Mouse (Mus musculus) layer of hippocampus, adult 18-20 months (tissue): ENCODE results near the gene D10Jhu81e. TPM values are rescaled to one million over a fixed set of nuclear protein-coding genes. Genes with fewer than 3 reads are reported as not detected.
"Not testable (repeated sequence)": the region's sequence is repeated elsewhere in the genome, so short reads cannot be mapped to it uniquely, and the experiment has no call there.

Experiments used
- DNase-seq, 2 experiments: peaks; one replicate each; pipeline ENCODE4 v3.0.0; 2022; ENCODE audit warnings: low spot score in 2 of 2
- long read RNA-seq: library from polyadenylated mRNA; stranded (forward); transcript quantifications from one replicate; pipeline ENCODE4 v2.0.0, GENCODE M21; 2021
- total RNA-seq, 2 experiments: library from RNA; stranded (reverse); gene quantifications; 2 replicates each; pipeline ENCODE4 v1.2.3; 2021

Gene D10Jhu81e
- 100 to 1,000 TPM; 129 to 132 TPM for total RNA-seq
- long read RNA-seq, partial matches to known transcripts = 0 of 6 reads
- long read RNA-seq, other reads (novel, unspliced or antisense) = 3 of 6 reads

GRCm38 (mm10) chr10:78169281-78170042 is at the start of gene D10Jhu81e:
TSS of gene D10Jhu81e (minus strand) at chr10:78169782.
- DNase-seq = peak; percentile 98 to 99

DNA sequence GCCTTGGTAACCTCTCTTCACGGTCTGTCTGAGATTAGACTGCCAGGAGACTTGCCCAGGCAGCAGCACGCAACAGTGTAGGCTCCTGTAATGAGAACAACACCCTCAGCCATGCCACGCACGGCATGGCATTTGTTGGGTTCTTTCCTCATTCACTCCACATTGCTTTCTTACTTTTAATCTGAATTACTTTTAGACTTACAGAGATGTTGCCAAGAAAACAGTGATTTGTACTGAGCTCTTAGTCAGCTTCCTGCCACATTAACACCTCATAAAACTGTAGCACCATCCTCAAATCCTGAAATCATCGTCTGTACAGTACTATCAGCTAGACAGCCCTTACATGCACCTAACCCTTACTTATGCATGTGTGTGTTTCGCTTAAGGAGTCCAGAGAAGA is 49.0 kb upstream of the D10Jhu81e start:
- no peak for DNase-seq

GRCm38 (mm10) chr10:78216376-78217083 is 46.9 kb upstream of the D10Jhu81e start:
- no peak for DNase-seq

DNA sequence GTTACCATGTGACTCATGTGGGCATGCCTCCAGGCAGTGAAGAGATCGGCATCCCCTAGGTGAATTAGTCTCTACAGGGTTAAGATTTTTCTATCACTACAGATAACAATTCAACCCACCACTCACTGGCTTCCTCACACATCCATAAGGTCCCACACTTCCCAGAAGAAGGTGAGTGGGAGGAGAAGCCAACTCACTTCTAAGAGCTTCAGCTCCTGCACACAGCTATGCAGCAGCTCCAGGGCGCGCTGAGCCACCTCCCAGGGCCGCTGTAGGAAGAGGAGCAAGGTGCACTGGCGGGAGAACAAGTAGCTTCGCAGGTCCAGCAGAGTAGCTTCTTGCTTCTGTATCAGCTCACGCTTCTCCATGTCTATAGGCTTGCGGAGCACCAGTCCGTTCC is 44.8 kb upstream of the D10Jhu81e start:
- DNase-seq = no peak

- no peak for DNase-seq
Measured at GRCm38 (mm10) chr10:78211311-78211710, 41.7 kb upstream of the D10Jhu81e start.

DNA sequence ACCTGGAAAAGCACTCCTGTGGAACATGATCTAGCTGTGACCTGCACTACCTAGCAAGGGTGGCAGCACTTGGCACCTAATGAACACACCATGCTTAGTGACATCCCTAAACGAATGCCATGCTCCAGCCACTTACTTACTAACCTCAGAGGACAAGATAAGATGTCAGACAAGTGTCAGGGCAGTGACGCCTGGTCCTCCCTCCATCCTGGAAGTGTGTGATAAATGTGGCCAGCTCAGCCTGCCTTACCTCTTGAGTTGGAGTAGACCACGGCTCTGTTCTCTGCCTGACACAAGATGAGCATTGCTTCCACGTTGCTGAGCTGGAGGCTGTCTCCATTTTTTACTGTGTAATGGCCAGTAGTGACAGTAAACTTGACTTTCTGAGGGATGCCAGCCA is 31.6 kb upstream of the D10Jhu81e start:
- no peak for DNase-seq

DNA sequence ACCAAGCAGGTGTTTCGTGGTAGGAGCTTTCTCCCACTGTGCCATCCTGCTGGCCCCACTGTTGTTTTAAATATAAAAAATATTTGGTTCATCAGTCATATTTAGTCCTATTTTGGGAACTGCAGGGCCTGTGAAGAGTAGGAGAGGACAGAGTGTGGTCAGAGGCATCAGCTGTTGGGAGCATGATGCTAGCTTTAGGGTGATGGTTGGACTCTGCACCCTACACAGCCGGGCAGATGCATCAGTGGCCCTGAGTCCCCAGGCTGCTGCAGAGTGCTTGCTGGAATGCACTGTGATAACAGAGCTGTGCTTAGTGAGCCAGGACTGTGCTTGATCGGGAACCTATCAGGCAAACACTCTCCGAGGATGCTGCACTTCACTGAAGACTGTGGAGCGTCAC is 23.4 kb upstream of the D10Jhu81e start:
- DNase-seq = no peak

DNA sequence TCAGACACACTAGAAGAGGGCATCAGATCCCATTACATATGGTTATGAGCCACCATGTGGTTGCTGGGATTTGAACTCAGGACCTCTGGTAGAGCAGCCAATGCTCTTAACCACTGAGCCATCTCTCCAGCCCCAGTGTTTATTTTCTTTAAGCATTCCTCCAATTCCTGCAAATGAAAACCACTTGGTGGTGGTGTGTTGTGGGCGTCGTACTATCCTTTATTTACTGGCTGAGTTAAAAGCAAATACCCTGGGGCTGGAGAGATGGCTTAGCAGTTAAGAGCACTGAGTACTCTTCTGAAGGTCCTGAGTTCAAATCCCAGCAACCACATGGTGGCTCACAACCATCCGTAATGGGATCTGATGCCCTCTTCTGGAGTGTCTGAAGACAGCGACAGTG is 16.5 kb upstream of the D10Jhu81e start:
- DNase-seq = not testable (repeated sequence)

DNA sequence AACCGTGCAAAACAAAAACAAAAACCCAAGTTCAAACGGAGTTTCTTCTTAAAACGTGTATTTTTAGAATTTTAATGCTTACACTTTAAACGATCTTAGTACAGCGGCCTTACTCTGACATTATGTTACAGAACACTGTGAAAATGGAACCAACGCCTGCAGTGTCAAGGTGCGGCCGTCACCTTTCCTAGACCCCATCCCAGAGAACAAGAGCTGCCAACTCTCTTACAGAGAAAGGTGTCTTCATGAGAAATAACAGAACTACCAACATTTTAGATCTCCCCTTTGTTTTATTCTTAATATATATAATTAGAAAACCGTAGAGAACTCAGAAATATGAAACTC is 15.8 kb upstream of the D10Jhu81e start:
- DNase-seq = no peak

DNA sequence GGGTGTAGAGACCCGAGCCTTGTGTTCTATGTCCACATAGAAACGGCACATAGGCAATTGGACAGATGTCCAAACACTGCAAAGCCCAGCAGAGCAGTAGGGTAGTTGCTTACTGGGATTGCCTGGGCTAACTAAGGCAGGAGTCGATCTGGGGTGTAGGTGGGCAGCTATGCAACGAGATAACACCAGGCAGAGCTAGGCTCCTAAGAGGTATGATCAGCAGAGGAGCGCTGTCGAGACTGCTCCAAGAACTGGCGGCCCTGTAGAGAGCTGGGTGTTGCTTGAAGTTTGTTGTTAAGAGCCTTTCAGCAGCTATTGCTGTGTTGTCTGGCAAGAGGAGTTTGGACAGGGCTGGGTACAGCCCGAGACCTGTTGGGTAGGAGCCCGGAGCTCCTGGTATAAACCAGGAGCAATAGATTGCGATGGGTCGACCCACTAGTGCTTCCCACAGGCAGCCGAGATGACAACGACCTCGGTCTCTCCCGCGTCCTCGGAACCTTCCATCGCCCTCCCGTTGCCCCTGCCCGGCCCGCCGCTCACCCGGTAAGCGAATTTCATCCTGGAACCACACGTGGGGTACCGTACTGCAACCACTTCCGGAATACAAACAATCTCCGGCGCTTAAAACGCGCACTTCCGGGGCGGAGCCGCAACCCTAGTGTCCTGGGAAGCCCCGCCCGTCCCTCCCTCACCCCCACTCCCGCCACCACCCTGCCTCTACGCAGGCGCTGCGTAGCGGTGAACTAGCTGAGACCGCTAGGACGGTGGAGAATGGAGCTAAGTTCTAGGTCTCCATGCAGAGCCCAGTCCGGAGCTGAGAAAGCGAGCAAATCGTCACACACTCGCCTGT is 15.2 kb upstream of the D10Jhu81e start, which contains the start of gene Pwp2:
Gene Pwp2 (minus strand): TSS at position 619 of the 850 bp plus-strand sequence.
- DNase-seq = peak; percentile 81 to 94

- no peak for DNase-seq
Measured at GRCm38 (mm10) chr10:78183577-78183976, 14.0 kb upstream of the D10Jhu81e start.

DNA sequence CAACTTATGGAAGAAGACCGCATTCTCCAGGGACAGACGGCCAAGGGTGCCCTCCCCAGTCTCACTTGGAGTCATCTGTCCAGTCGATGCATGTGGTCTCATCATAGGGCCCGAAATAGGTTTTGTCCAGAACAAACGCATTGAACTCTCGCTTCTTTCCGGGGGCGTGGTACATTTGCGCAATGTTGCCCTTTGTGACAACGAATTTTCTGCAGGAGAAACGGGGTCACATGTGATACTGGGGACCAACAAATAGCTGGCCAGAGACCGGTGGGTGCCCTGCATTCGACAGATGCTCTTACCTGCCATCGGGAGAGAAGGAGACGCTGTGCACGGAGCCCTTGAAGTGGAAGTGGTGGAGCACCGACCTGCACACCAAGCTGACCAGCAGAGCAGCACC is 12.7 kb upstream of the D10Jhu81e start:
- DNase-seq = no peak

- DNase-seq = no peak
Measured at GRCm38 (mm10) chr10:78174474-78174873, 4.9 kb upstream of the D10Jhu81e start.

DNA sequence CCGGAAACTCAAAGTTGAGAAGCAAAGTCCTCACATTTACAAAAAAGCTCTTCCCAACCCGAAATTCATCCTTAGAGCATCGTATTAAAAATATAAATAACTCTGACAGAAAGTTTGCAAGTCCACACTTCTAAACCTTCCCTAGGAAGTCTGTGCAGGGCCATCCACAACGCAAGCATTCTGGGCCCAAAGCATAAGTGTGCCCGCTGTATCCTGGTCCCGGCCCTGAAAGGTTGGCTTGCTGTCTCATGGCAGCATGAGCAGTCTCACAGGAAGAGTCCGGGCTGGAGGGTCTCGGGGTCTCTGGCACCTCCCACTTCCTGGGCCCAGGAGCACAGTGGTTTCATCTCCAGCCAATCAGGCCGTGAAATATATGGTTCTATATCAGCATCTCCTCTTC is 2.0 kb upstream of the D10Jhu81e start:
- DNase-seq = no peak

- no peak for DNase-seq
Measured at GRCm38 (mm10) chr10:78171057-78171456, 1.5 kb upstream of the D10Jhu81e start.

GRCm38 (mm10) chr10:78170445-78170844 is 863 bp upstream of the D10Jhu81e start:
- no peak for DNase-seq

DNA sequence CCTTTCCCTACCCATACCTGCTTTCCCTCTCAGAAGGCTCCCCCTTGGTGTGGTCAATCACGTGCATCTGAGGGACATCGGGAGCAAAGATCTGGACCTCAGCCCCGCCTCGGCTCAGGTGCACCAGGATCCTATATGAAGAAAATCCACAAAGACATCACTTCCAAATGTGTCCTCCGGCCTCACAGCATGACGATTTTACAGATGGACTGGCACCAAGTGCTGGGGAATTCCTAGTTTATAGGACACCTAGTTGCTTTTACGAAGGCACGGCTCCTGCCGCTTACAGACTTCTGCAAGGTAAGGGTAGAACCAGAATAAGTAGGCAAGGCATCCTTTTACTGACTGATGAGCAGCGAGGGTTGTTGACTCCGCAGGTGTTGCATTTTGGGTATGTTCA is 790 bp downstream of the D10Jhu81e start:
- no peak for DNase-seq

GRCm38 (mm10) chr10:78167775-78168174 is 1.8 kb downstream of the D10Jhu81e start:
- DNase-seq = no peak

DNA sequence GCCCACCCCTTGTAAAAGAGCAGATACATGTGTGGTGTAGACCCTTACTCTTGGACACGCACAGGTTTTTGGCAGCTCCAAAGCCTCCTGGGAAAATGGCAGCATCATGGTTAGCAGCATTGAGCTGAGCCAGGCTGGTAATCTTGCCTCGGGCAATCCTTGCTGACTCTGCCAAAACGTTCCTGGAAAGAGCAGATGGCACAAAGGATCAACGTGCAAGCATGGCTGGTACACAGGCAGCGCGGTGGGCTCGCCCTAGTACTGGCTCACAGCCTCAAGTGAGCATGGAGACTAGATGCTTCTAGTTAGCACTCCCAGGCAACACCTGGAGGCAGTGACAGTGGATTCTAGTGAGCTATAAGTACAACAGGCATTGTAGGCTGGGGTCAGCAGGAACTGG is 2.2 kb downstream of the D10Jhu81e start:
- DNase-seq = peak in 1 of 2 experiments; percentile 64

DNA sequence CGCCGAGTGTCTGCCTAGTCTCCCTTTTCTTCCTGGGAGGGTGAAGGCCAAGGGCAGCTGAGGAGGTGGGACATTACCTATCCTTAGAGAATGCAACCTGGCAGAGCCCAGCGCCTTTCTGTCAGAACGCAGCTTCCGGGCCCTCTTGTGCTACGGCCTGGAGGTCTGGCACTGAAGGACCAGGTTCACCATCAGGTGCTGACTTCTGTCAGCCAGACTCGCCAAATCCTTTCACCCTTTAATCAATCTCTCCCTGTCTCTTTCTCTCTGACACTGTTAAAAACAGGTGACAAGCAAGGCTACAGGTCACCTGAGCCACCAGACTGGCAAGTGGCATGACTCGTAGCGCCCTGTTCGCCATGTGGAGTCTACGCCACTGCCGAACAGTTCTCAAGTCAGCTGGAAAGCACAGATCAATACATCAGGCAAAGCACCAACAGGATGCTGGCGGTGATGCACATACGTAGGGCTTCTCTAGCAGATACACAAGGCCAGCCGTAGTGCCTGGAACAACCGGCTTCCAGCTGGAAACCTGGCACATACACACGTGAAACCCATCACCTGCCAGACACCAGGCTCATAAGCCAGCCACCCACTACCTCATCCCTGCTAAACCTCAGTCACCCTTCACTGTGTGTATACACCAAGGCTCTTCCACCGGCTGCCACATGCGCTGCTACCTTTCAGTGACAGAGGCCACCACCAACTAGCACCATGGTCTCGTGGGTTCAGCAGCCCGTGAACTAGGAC is 4.2 kb downstream of the D10Jhu81e start:
- DNase-seq = no peak

DNA sequence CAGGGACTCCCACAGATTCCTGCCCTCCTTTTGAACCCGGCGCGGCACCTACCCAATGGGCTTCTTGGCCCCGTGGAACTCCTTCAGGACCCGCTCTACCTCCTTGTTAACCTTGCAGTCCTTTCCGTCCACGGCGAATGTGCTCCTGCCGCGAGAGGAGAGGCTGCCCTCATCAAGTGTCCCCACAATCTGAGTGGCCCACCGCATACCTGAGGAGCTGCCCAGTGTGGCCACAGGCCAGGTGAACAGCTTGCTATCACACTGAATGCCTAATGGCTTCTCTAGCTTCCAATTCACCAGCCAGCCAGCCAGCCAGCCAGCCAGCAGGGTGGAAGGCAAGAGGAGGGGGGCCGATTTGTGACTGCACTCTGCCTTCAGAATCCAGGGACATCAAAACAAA is 4.8 kb downstream of the D10Jhu81e start:
- DNase-seq = no peak
